Mouse (Mus musculus) heart, adult 2 months (tissue): Measurements from ENCODE around the gene Rimkla.

Source experiments
- CTCF ChIP-seq: fragments of 200-600 bp; IDR thresholded peaks from 2 replicates; pipeline ENCODE4 v1.8.1; 2022; ENCODE audit warnings: antibody characterized with exemption, mild to moderate bottlenecking, moderate library complexity
- POLR2A ChIP-seq: fragments of 200-500 bp; IDR thresholded peaks from 2 replicates; pipeline ENCODE4 v1.6.1; 2011; ENCODE audit warnings: mild to moderate bottlenecking, low read depth, low read length, control low read depth; ENCODE audit not compliant: insufficient read depth

- no peak for TF ChIP-seq POLR2A
- no peak for TF ChIP-seq CTCF
Measured at GRCm38 (mm10) chr4:119526329-119526845, 34.0 kb upstream of the Rimkla start.
